Mouse (Mus musculus) MEL (cell line): ENCODE data around the gene Cyp4f17. TPM values are rescaled to one million over a fixed set of nuclear protein-coding genes. Genes with fewer than 3 reads are reported as not detected.
"Not testable (repeated sequence)": the region's sequence is repeated elsewhere in the genome, so short reads cannot be mapped to it uniquely, and the experiment has no call there.

Experiments used
- DNase-seq: peaks from one replicate; pipeline ENCODE4 v3.0.0; 2011; ENCODE audit warnings: low read depth, low spot score
- H3K27ac ChIP-seq: 2 replicates; pipeline ENCODE4 v1.5.1; 2012; ENCODE audit warnings: low read depth, mild to moderate bottlenecking, control low read depth, low read length, moderate library complexity; ENCODE audit not compliant: control insufficient read depth
- H3K27me3 ChIP-seq, 2 experiments: fragments of 150-350 bp in 1 of 2; sonication (generic) in 1 of 2; 2 replicates each; pipeline ENCODE4 v1.6.1; 2012; ENCODE audit warnings: low read length in 2 of 2, mild to moderate bottlenecking in 2 of 2, improper control_type of control experiment in 1 of 2, moderate library complexity in 1 of 2; ENCODE audit not compliant: insufficient read depth in 2 of 2, control insufficient read depth in 1 of 2
- H3K36me3 ChIP-seq, 2 experiments: 2 replicates each; pipeline ENCODE4 v1.6.1; 2012 to 2014; ENCODE audit warnings: low read length in 2 of 2, improper control_type of control experiment in 1 of 2, inconsistent platforms in 1 of 2, mild to moderate bottlenecking in 1 of 2; ENCODE audit not compliant: insufficient read depth in 2 of 2, control insufficient read depth in 1 of 2
- H3K4me1 ChIP-seq, 2 experiments: fragments of 150-350 bp in 1 of 2; sonication (generic) in 1 of 2; 2 replicates each; pipeline ENCODE4 v1.6.1; 2012; ENCODE audit warnings: low read length in 2 of 2, improper control_type of control experiment in 1 of 2, mild to moderate bottlenecking in 1 of 2; ENCODE audit not compliant: insufficient read depth in 2 of 2, control insufficient read depth in 1 of 2
- H3K4me3 ChIP-seq, 2 experiments: fragments of 150-350 bp in 1 of 2; sonication (generic) in 1 of 2; 2 replicates each; pipeline ENCODE4 v1.5.1; 2012; ENCODE audit warnings: low read depth in 2 of 2, low read length in 2 of 2, mild to moderate bottlenecking in 2 of 2, moderate library complexity in 2 of 2, control low read depth in 1 of 2, improper control_type of control experiment in 1 of 2; ENCODE audit not compliant: control insufficient read depth in 1 of 2, insufficient read depth in 1 of 2
- H3K79me2 ChIP-seq: 2 replicates; pipeline ENCODE4 v1.6.1; 2012; ENCODE audit warnings: mild to moderate bottlenecking, low read length, moderate library complexity; ENCODE audit not compliant: control insufficient read depth, poor library complexity, insufficient read depth
- H3K9ac ChIP-seq: 2 replicates; pipeline ENCODE4 v1.6.1; 2012; ENCODE audit warnings: low read depth, mild to moderate bottlenecking, control low read depth, low read length, moderate library complexity; ENCODE audit not compliant: control insufficient read depth, poor library complexity, severe bottlenecking
- H3K9me3 ChIP-seq: fragments of 150-350 bp; sonication (generic); replicated peaks from 2 replicates; pipeline ENCODE4 v1.6.1; 2012; ENCODE audit warnings: mild to moderate bottlenecking, low read length, improper control_type of control experiment, moderate library complexity; ENCODE audit not compliant: insufficient read depth
- CHD2 ChIP-seq: IDR thresholded peaks from 2 replicates; pipeline ENCODE4 v1.6.1; 2011; ENCODE audit warnings: low read length, improper control_type of control experiment
- ELF1 ChIP-seq: IDR thresholded peaks from 2 replicates; pipeline ENCODE4 v1.6.1; 2014; ENCODE audit warnings: low read depth, mild to moderate bottlenecking, inconsistent platforms, low read length, improper control_type of control experiment, moderate library complexity
- GATA1 ChIP-seq: IDR thresholded peaks from 2 replicates; pipeline ENCODE4 v1.6.1; 2011; ENCODE audit warnings: low read depth, low read length, improper control_type of control experiment
- HCFC1 ChIP-seq: IDR thresholded peaks from 2 replicates; pipeline ENCODE4 v1.6.1; 2012; ENCODE audit warnings: low read depth, mild to moderate bottlenecking, inconsistent platforms, low read length, improper control_type of control experiment, moderate library complexity
- MAZ ChIP-seq: IDR thresholded peaks from 2 replicates; pipeline ENCODE4 v1.6.1; 2012; ENCODE audit warnings: low read depth, mild to moderate bottlenecking, inconsistent platforms, low read length, improper control_type of control experiment
- NELFE ChIP-seq: IDR thresholded peaks from 2 replicates; pipeline ENCODE4 v1.6.1; 2011; ENCODE audit warnings: low read depth, low read length, improper control_type of control experiment
- POLR2A ChIP-seq, 2 experiments: IDR thresholded peaks; 2 replicates each; pipeline ENCODE4 v1.6.1; 2011 to 2012; ENCODE audit warnings: low read length in 2 of 2, mild to moderate bottlenecking in 2 of 2, control low read depth in 1 of 2, improper control_type of control experiment in 1 of 2, low read depth in 1 of 2, moderate library complexity in 1 of 2; ENCODE audit not compliant: control insufficient read depth in 1 of 2, insufficient read depth in 1 of 2, poor library complexity in 1 of 2
- SIN3A ChIP-seq: IDR thresholded peaks from 2 replicates; pipeline ENCODE4 v1.6.1; 2012; ENCODE audit warnings: low read length, improper control_type of control experiment, inconsistent platforms
- TAL1 ChIP-seq: IDR thresholded peaks from 2 replicates; pipeline ENCODE4 v1.6.1; 2012; ENCODE audit warnings: mild to moderate bottlenecking, inconsistent platforms, low read length, moderate library complexity, mixed read lengths
- polyA plus RNA-seq, 2 experiments: library from polyadenylated mRNA; stranded (reverse) in 1 of 2; unstranded in 1 of 2; fragments of >175 nt in 1 of 2; fragments of >200 nt in 1 of 2; gene quantifications; 2 replicates each; pipeline versions ENCODE4 v1.2.1 to v1.2.4; 2012; ENCODE audit warnings: low replicate concordance in 2 of 2, low read depth in 1 of 2; ENCODE audit not compliant: insufficient read length in 2 of 2, insufficient read depth in 1 of 2, missing spikeins in 1 of 2
- total RNA-seq: library from RNA; depleted of rRNA; stranded (reverse); fragments of 300-350 nt; gene quantifications from 2 replicates; pipeline ENCODE4 v1.2.3, GENCODE M21; 2012

The Cyp4f17 gene
- total and polyA plus RNA-seq, 3 experiments, result 0.42 to 1.8 TPM; not detected in 1

GRCm38 (mm10) chr17:32536051-32536866, 30.4 kb downstream of the Cyp4f17 start, which contains the start of gene Cyp4f16:
Gene Cyp4f16 (plus strand): TSS chr17:32536558.
- Histone ChIP-seq H3K9ac (peak within 1 kb of the TSS; percentile 26), H3K4me3 (peak within 1 kb of the TSS; percentile 56 to 96)
- H3K36me3 ChIP-seq, H3K79me2 ChIP-seq, H3K27me3 ChIP-seq, H3K4me1 ChIP-seq, H3K9me3 ChIP-seq, H3K27ac ChIP-seq: not testable (repeated sequence)
- peak; percentile 88 for DNase-seq
- TF ChIP-seq ELF1 (peak; percentile 79), POLR2A (IDR thresholded peaks at IDR 0.05; ENCODE audit: control insufficient read depth in 1 of 2, insufficient read depth in 1 of 2, low read depth in 1 of 2, low read length in 2 of 2, poor library complexity in 1 of 2) (peak in 1 of 2 experiments; percentile 63; a peak in 2 of 4 replicates), SIN3A (peak; percentile 25; the same call in 1 of the 2 replicates), GATA1 (peak; percentile 9; the same call in 1 of the 2 replicates), HCFC1 (peak; percentile 51), NELFE (peak; percentile 54; the same call in 1 of the 2 replicates), MAZ (peak; percentile 75; the same call in 1 of the 2 replicates)

GRCm38 (mm10) chr17:32536867-32537250, 31.0 kb downstream of the Cyp4f17 start:
- DNase-seq, result no peak
- Histone ChIP-seq H3K4me3 (peak overlapping the region; percentile 56 to 96), H3K9ac (peak overlapping the region; percentile 26; the same call in 1 of the 2 replicates), H3K36me3 (0 out of 4 replicates have a peak, but pooled peaks cover 0 to 2% of the 10 kb centered on the region in 2 experiments), H3K4me1 (0 out of 4 replicates have a peak, but pooled peaks cover 0 to 8% of the 10 kb centered on the region in 2 experiments), H3K79me2 (no peaks in the 10 kb centered on the region), H3K9me3 (no peaks in the 10 kb centered on the region), H3K27ac (no peak overlapping the region), H3K27me3 (peaks cover 0 to 2% of the 10 kb centered on the region in 2 experiments; a peak in 1 of 4 replicates)
- TF ChIP-seq CHD2, result no peak
- TF ChIP-seq TAL1, result no peak

- not testable (repeated sequence) for DNase-seq, H3K36me3 ChIP-seq, H3K9me3 ChIP-seq, H3K27ac ChIP-seq, H3K27me3 ChIP-seq, H3K79me2 ChIP-seq, H3K9ac ChIP-seq, H3K4me1 ChIP-seq, H3K4me3 ChIP-seq
These were observed 38.9 kb downstream of the Cyp4f17 start for GRCm38 (mm10) chr17:32544792-32545191.

- not testable (repeated sequence) for H3K4me1 ChIP-seq, H3K9me3 ChIP-seq, H3K36me3 ChIP-seq, H3K27ac ChIP-seq, DNase-seq, H3K79me2 ChIP-seq, H3K27me3 ChIP-seq
- H3K4me3 ChIP-seq, result peak overlapping the region; percentile 67 to 77
- peak overlapping the region; percentile 70 for H3K9ac ChIP-seq
These were observed 44.5 kb downstream of the Cyp4f17 start for GRCm38 (mm10) chr17:32550377-32550776.
